Mouse (Mus musculus) liver, embryonic 14.5 days (tissue): ENCODE measurements at regions not wholly inside any gene's neighbourhood (a gene's known extent, or its start where the extent isn't known, plus 50 kb on each side); places are given as distances from the start of the nearest gene placed in this dataset.

Source experiments
- ATAC-seq: fragments of 200-750 bp; cut with Nextera tagmentation; 2 replicates; pipeline ENCODE4 v1.8.0; 2017; ENCODE audit warnings: moderate number of reproducible peaks, mild to moderate bottlenecking, moderate library complexity; ENCODE audit not compliant: insufficient read depth
- DNase-seq, 3 experiments: peaks; one replicate each; pipeline ENCODE4 v3.0.0-alpha.2; 2012 to 2013; ENCODE audit warnings: low read depth in 3 of 3, low spot score in 3 of 3
- H3K27ac ChIP-seq: fragments of 300-500 bp; sonication (generic); 2 replicates; pipeline ENCODE4 v1.5.1; 2014; ENCODE audit warnings: moderate library complexity, mild to moderate bottlenecking, control low read depth, inconsistent platforms
- H3K27me3 ChIP-seq: fragments of 300-500 bp; sonication (generic); 2 replicates; pipeline ENCODE4 v1.6.1; 2014; ENCODE audit warnings: mild to moderate bottlenecking, low read length, moderate library complexity; ENCODE audit not compliant: control insufficient read depth, insufficient read depth
- H3K36me3 ChIP-seq: fragments of 300-500 bp; sonication (generic); replicated peaks from 2 replicates; pipeline ENCODE4 v1.6.1; 2014; ENCODE audit warnings: low read depth; ENCODE audit not compliant: control insufficient read depth, insufficient read depth
- H3K4me1 ChIP-seq, 2 experiments: fragments of 200-500 bp in 1 of 2; fragments of 300-500 bp in 1 of 2; sonication (generic) in 1 of 2; replicated peaks; 2 replicates each; pipeline ENCODE4 v1.6.1; 2012 to 2014; ENCODE audit warnings: antibody characterized with exemption in 1 of 2, inconsistent platforms in 1 of 2, low read length in 1 of 2; ENCODE audit not compliant: control insufficient read depth in 2 of 2, insufficient read depth in 2 of 2
- H3K4me2 ChIP-seq: fragments of 300-500 bp; sonication (generic); 2 replicates; pipeline ENCODE4 v1.6.1; 2014; ENCODE audit warnings: low read depth, mild to moderate bottlenecking, control low read depth, moderate library complexity
- H3K4me3 ChIP-seq, 2 experiments: fragments of 200-500 bp in 1 of 2; fragments of 300-500 bp in 1 of 2; sonication (generic) in 1 of 2; 2 replicates each; pipeline ENCODE4 v1.5.1; 2012 to 2014; ENCODE audit warnings: low read depth in 2 of 2, low read length in 2 of 2, mild to moderate bottlenecking in 2 of 2, control low read depth in 1 of 2, inconsistent platforms in 1 of 2, moderate library complexity in 1 of 2; ENCODE audit not compliant: insufficient read depth in 1 of 2
- H3K9ac ChIP-seq: fragments of 300-500 bp; sonication (generic); replicated peaks from 2 replicates; pipeline ENCODE4 v1.6.1; 2014; ENCODE audit warnings: mild to moderate bottlenecking, control low read depth, moderate library complexity
- H3K9me3 ChIP-seq: fragments of 300-500 bp; sonication (generic); 2 replicates; pipeline ENCODE4 v1.6.1; 2016; ENCODE audit warnings: low read length, mixed read lengths; ENCODE audit not compliant: control insufficient read depth
- CTCF ChIP-seq: IDR thresholded peaks from 2 replicates; pipeline ENCODE4 v1.5.1; 2016; ENCODE audit warnings: antibody characterized with exemption, low read depth, control low read depth
- EP300 ChIP-seq: IDR thresholded peaks from 2 replicates; pipeline ENCODE4 v1.6.1; 2016; ENCODE audit warnings: antibody characterized with exemption, low read depth
- WGBS: fragments of 180-500 bp; shearing (Covaris S2); extraction: QIAGEN DNeasy Blood & Tissue Kit; methylation state at CpG from one replicate; pipeline ENCODE4 v1.1.7; 2014; ENCODE audit not compliant: insufficient replicate concordance; 5-methylcytosine and 5-hydroxymethylcytosine counted together

GRCm38 (mm10) chr9:43879969-43880396, 136.2 kb downstream of the Nectin1 start:
- Histone ChIP-seq H3K4me3 (no peak overlapping the region), H3K27ac (no peak overlapping the region), H3K9ac (no peak overlapping the region), H3K4me2 (no peak overlapping the region), H3K9me3 (no peaks in the 10 kb centered on the region), H3K36me3 (no peaks in the 10 kb centered on the region), H3K27me3 (peaks cover 18% of the 10 kb centered on the region), H3K4me1 (no peaks in the 10 kb centered on the region)
- under 1% methylated on average over 26 of the region's 26 CpGs for WGBS
- DNase-seq (no peak), ATAC-seq (no peak)
- no peak for TF ChIP-seq CTCF
- TF ChIP-seq EP300, result no peak

- Histone ChIP-seq H3K4me1 (no peaks in the 10 kb centered on the region), H3K27ac (no peak overlapping the region), H3K9me3 (no peaks in the 10 kb centered on the region), H3K27me3 (no peaks in the 10 kb centered on the region), H3K4me3 (no peak overlapping the region), H3K4me2 (no peak overlapping the region), H3K36me3 (no peaks in the 10 kb centered on the region), H3K9ac (no peak overlapping the region)
- ATAC-seq, result no peak
- 56% methylated on average over 6 of the region's 6 CpGs for WGBS
- no peak for DNase-seq
- no peak for TF ChIP-seq CTCF
- TF ChIP-seq EP300, result no peak
Measured at GRCm38 (mm10) chr9:43893086-43893485, 149.3 kb downstream of the Nectin1 start.

DNA sequence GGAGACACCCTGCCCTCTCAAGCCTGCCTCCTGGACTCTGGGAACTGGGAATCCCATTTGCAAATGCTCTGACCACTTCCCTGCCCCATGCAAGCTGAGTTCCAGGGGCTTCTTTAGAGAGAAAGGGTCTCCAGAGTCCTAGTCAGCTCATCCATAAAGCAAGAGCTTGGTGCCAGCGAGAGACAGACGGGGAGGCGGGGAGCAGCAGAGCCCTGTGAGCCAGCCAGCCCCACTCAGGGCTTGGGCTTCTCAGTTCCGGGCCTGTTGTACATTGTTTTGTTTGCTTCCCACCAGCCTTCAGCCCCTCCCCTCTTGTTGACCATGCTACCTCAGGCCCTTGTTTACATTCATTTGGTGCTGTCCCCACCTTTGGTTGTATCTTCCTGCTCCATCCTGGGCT, 143.9 kb upstream of the Thy1 start:
- no peak overlapping the region for H3K4me2 ChIP-seq
- no peak overlapping the region for H3K4me3 ChIP-seq
- H3K9me3 ChIP-seq, result no peaks in the 10 kb centered on the region
- TF ChIP-seq CTCF (no peak), EP300 (no peak)
- no peaks in the 10 kb centered on the region for H3K27me3 ChIP-seq
- ATAC-seq (no peak), DNase-seq (no peak)
- no peak overlapping the region for H3K27ac ChIP-seq
- no peaks in the 10 kb centered on the region for H3K36me3 ChIP-seq
- H3K4me1 ChIP-seq, result no peaks in the 10 kb centered on the region
- 31% methylated on average over 4 of the region's 4 CpGs for WGBS
- no peak overlapping the region for H3K9ac ChIP-seq

DNA sequence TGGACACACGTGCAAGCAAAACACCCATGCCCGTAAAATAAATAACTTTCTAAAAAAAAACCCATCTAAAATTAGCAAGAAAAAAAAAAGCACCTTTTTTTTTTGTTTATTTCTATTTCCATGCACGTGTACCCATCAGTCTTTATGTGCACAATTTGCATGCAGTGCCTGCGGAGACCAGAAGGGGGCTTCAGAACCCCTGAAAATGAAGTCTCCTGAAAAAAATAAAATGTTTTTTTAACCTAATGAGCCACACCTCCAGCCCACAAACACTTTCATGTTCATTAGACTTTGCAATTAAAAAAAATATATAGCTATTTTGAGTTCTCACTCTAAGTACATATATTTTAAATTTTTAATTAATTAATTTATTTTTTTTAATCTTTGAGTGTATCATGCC, 134.9 kb upstream of the Thy1 start:
- no peaks in the 10 kb centered on the region for H3K9me3 ChIP-seq
- no peak overlapping the region for H3K4me2 ChIP-seq
- WGBS, result 63% methylated on average over 4 of the region's 4 CpGs
- no peak for DNase-seq
- no peaks in the 10 kb centered on the region for H3K36me3 ChIP-seq
- no peak for ATAC-seq
- H3K4me3 ChIP-seq, result no peak overlapping the region
- no peak overlapping the region for H3K27ac ChIP-seq
- no peak overlapping the region for H3K9ac ChIP-seq
- no peaks in the 10 kb centered on the region for H3K27me3 ChIP-seq
- no peaks in the 10 kb centered on the region for H3K4me1 ChIP-seq
- TF ChIP-seq CTCF (no peak), EP300 (no peak)

GRCm38 (mm10) chr9:43915015-43915414, 128.2 kb upstream of the Thy1 start:
- Histone ChIP-seq H3K27me3 (no peaks in the 10 kb centered on the region), H3K36me3 (no peaks in the 10 kb centered on the region), H3K4me1 (no peaks in the 10 kb centered on the region), H3K4me2 (no peak overlapping the region), H3K27ac (no peak overlapping the region), H3K4me3 (no peak overlapping the region), H3K9me3 (no peaks in the 10 kb centered on the region), H3K9ac (no peak overlapping the region)
- WGBS, result 31% methylated on average over 5 of the region's 5 CpGs
- ATAC-seq (no peak), DNase-seq (no peak)
- TF ChIP-seq CTCF (no peak), EP300 (no peak)

DNA sequence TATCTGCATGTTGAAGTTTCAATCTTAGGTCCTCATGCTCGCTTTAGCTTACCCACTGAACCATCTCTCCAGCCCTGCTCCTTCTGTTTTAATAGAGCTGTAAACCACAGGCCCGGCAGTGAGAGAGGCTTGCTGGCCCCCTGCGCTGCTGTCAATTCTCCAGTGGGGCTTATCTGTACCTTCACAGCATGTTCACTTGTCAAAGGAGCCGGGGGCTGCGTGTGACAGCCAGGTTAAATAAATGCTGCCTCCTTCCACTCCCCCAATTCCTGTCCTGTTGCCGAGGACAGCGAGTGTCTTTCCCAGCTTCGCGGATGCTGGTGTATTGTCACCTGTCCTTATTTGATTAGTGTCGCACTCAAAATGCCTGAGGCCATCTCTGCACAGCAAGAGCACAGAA, 125.7 kb upstream of the Thy1 start:
- no peaks in the 10 kb centered on the region for H3K9me3 ChIP-seq
- H3K4me2 ChIP-seq, result no peak overlapping the region
- H3K27ac ChIP-seq, result no peak overlapping the region
- DNase-seq (no peak), ATAC-seq (no peak)
- no peaks in the 10 kb centered on the region for H3K27me3 ChIP-seq
- H3K36me3 ChIP-seq, result no peaks in the 10 kb centered on the region
- 33% methylated on average over 10 of the region's 10 CpGs for WGBS
- TF ChIP-seq CTCF (no peak), EP300 (no peak)
- H3K9ac ChIP-seq, result no peak overlapping the region
- no peaks in the 10 kb centered on the region for H3K4me1 ChIP-seq
- no peak overlapping the region for H3K4me3 ChIP-seq
